Mouse (Mus musculus) midbrain, embryonic 11.5 days (tissue): Measurements from ENCODE around the gene Tmem98. TPM values are rescaled to one million over a fixed set of nuclear protein-coding genes. Genes with fewer than 3 reads are reported as not detected.

Source experiments
- ATAC-seq: fragments of 200-750 bp; cut with Nextera tagmentation; 2 replicates; pipeline ENCODE4 v1.8.0; 2017; ENCODE audit warnings: moderate TSS enrichment, moderate library complexity; ENCODE audit not compliant: low FRiP score
- DNase-seq: peaks from one replicate; pipeline ENCODE4 v3.0.0; 2015; ENCODE audit warnings: low spot score; ENCODE audit errors: missing footprints
- H3K27ac ChIP-seq: fragments of 300-500 bp; sonication (generic); 2 replicates; pipeline ENCODE4 v1.5.1; 2014; ENCODE audit warnings: low read depth, low read length
- H3K27me3 ChIP-seq: fragments of 300-500 bp; sonication (generic); 2 replicates; pipeline ENCODE4 v1.6.1; 2014; ENCODE audit warnings: mild to moderate bottlenecking, low read length, moderate library complexity, mixed read lengths; ENCODE audit not compliant: control insufficient read depth, insufficient read depth
- H3K36me3 ChIP-seq: fragments of 300-500 bp; sonication (generic); 2 replicates; pipeline ENCODE4 v1.6.1; 2014; ENCODE audit warnings: mild to moderate bottlenecking, low read length, moderate library complexity, mixed read lengths; ENCODE audit not compliant: control insufficient read depth, insufficient read depth
- H3K4me1 ChIP-seq: fragments of 300-500 bp; sonication (generic); 2 replicates; pipeline ENCODE4 v1.6.1; 2014; ENCODE audit warnings: low read length; ENCODE audit not compliant: control insufficient read depth, insufficient read depth
- H3K4me2 ChIP-seq: fragments of 300-500 bp; sonication (generic); 2 replicates; pipeline ENCODE4 v1.6.1; 2014; ENCODE audit warnings: mild to moderate bottlenecking, moderate library complexity
- H3K4me3 ChIP-seq: fragments of 300-500 bp; sonication (generic); 2 replicates; pipeline ENCODE4 v1.5.1; 2014; ENCODE audit warnings: low read depth, low read length
- H3K9ac ChIP-seq: fragments of 300-500 bp; sonication (generic); 2 replicates; pipeline ENCODE4 v1.6.1; 2014; ENCODE audit warnings: low read length
- H3K9me3 ChIP-seq: fragments of 300-500 bp; sonication (generic); 2 replicates; pipeline ENCODE4 v1.6.1; 2016; ENCODE audit warnings: low read length; ENCODE audit not compliant: control insufficient read depth
- WGBS: fragments of 180-500 bp; shearing (Covaris S2); extraction: QIAGEN DNeasy Blood & Tissue Kit; methylation state at CpG from one replicate; pipeline ENCODE4 v1.1.7; 2014; 5-methylcytosine and 5-hydroxymethylcytosine counted together
- polyA plus RNA-seq: library from polyadenylated mRNA; unstranded; fragments of >200 nt; fragmentation: Nextera tagmentation; extraction: Ambion mirVana; gene quantifications from 2 replicates; pipeline ENCODE4 v1.2.1, GENCODE M21; 2014

Gene Tmem98
- polyA plus RNA-seq, 1 experiment from 2014 or later = 94.9 TPM

GRCm38 (mm10) chr11:80856827-80857226, 46.9 kb downstream of the Tmem98 start:
- ATAC-seq = no peak
- H3K9me3 ChIP-seq = no peaks in the 10 kb centered on the region
- no peaks in the 10 kb centered on the region for H3K27me3 ChIP-seq
- DNase-seq = no peak
- H3K4me3 ChIP-seq = no peak overlapping the region
- H3K4me1 ChIP-seq = no peaks in the 10 kb centered on the region
- no peaks in the 10 kb centered on the region for H3K36me3 ChIP-seq
- 86% methylated on average over 2 of the region's 2 CpGs for WGBS
- H3K9ac ChIP-seq = no peak overlapping the region
- H3K27ac ChIP-seq = no peak overlapping the region
- no peak overlapping the region for H3K4me2 ChIP-seq

GRCm38 (mm10) chr11:80858065-80858464, 48.1 kb downstream of the Tmem98 start, which contains the start of gene Spaca3:
Gene Spaca3, plus strand, starts transcription at chr11:80858365.
- Histone ChIP-seq H3K27me3 (no peaks in the 10 kb centered on the region), H3K4me1 (no peaks in the 10 kb centered on the region), H3K9ac (no peak within 1 kb of the TSS), H3K27ac (no peak within 1 kb of the TSS), H3K4me3 (no peak within 1 kb of the TSS), H3K36me3 (no peaks in the 10 kb centered on the region), H3K9me3 (no peaks in the 10 kb centered on the region), H3K4me2 (no peak within 1 kb of the TSS)
- 74% methylated on average over 10 of the region's 10 CpGs for WGBS
- DNase-seq = no peak
- no peak for ATAC-seq

GRCm38 (mm10) chr11:80862941-80863340, 53.0 kb downstream of the Tmem98 start:
- H3K36me3 ChIP-seq = no peaks in the 10 kb centered on the region
- ATAC-seq = no peak
- no peak overlapping the region for H3K4me3 ChIP-seq
- H3K27me3 ChIP-seq = no peaks in the 10 kb centered on the region
- H3K27ac ChIP-seq = no peak overlapping the region
- H3K9me3 ChIP-seq = no peaks in the 10 kb centered on the region
- H3K4me1 ChIP-seq = no peaks in the 10 kb centered on the region
- DNase-seq = no peak
- H3K4me2 ChIP-seq = no peak overlapping the region
- H3K9ac ChIP-seq = no peak overlapping the region
- WGBS = 93% methylated on average over 7 of the region's 7 CpGs

- no peak for DNase-seq
- no peak overlapping the region for H3K27ac ChIP-seq
- H3K27me3 ChIP-seq = no peaks in the 10 kb centered on the region
- H3K4me3 ChIP-seq = no peak overlapping the region
- no peak overlapping the region for H3K9ac ChIP-seq
- no peaks in the 10 kb centered on the region for H3K4me1 ChIP-seq
- no peak for ATAC-seq
- no peak overlapping the region for H3K4me2 ChIP-seq
- 87% methylated on average over 1 of the region's 1 CpGs for WGBS
- no peaks in the 10 kb centered on the region for H3K9me3 ChIP-seq
- H3K36me3 ChIP-seq = no peaks in the 10 kb centered on the region
These were observed 58.1 kb downstream of the Tmem98 start for GRCm38 (mm10) chr11:80868039-80868438.

Other genes with a start within 250 kb of the Tmem98 start
- 2.1 and 2.4 TPM in 2 replicates for gene Myo1d, start 30.1 kb upstream of the Tmem98 start, polyA plus RNA-seq
- not detected in 2 replicates for gene Spaca3, start 48.2 kb downstream of the Tmem98 start, polyA plus RNA-seq